Mouse (Mus musculus): ENCODE data around the gene Foxn2.

DNA sequence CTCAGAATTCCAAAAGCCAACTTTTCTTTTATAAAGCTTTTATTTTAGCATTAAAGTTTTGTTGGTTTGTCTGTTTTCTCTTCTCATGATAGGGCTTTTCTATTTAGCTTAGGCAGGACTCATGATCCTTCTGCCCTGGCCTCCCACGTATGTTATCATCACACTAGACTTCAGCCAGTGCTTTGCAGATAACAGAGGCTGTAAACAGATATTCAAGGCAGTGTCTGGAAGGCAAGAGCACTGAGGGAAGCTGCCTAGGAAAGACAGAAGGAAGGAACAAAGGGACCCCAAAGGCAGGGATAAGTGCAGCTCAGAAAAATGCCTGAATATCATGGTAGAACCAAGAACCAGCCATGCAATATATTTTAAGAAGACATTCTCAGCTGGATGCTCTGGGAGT is 26.1 kb downstream of the Foxn2 start:
- TF ChIP-seq CTCF (IDR thresholded peaks at IDR 0.05; ENCODE audit: insufficient read depth, low read length) (no peak), POLR2A (IDR thresholded peaks at IDR 0.05; ENCODE audit: borderline replicate concordance, extremely low read depth, low read depth, low read length) (no peak)
